Mouse (Mus musculus): ENCODE measurements around the gene Ros1. TPM values are rescaled to one million over a fixed set of nuclear protein-coding genes. Genes with fewer than 3 reads are reported as not detected.
A peak's percentile ranks its signal among the peaks of the same experiment; 100 is the strongest.

The Ros1 gene
- total and polyA plus RNA-seq, 3 experiments: not detected

GRCm38 (mm10) chr10:52165376-52165775 lies 29.7 kb downstream of the Ros1 start:
- Histone ChIP-seq H3K27ac (ENCODE audit: insufficient read depth, low read depth) (no peak overlapping the region), H3K9ac (ENCODE audit: insufficient read depth, low read depth) (no peak overlapping the region), H3K4me1 (ENCODE audit: control insufficient read depth in 1 of 2, insufficient read depth in 2 of 2) (peaks cover 0 to 2% of the 10 kb centered on the region in 2 experiments; a peak in 1 of 4 replicates), H3K79me2 (replicated peaks; ENCODE audit: control insufficient read depth, extremely low read depth, insufficient read depth, poor library complexity, severe bottlenecking) (no peaks in the 10 kb centered on the region), H3K27me3 (replicated peaks) (no peaks in the 10 kb centered on the region), H3K4me3 (replicated peaks in 1 of 3; ENCODE audit: low read depth in 2 of 3, low read length in 2 of 3, poor library complexity in 1 of 3) (no peak overlapping the region), H3K36me3 (replicated peaks in 1 of 2; ENCODE audit: control insufficient read depth in 1 of 2, insufficient read depth in 1 of 2, low read length in 1 of 2) (no peaks in the 10 kb centered on the region), H3K4me2 (ENCODE audit: insufficient read depth, low read depth, poor library complexity, severe bottlenecking) (no peak overlapping the region), H3K9me3 (replicated peaks; ENCODE audit: low read length) (no peaks in the 10 kb centered on the region)
- in situ Hi-C loops (cut with MboI; ENCODE audit: low pct_ligation_motif_present, low pct_unique_long_range_greater_than_20kb, low sequenced_read_pairs): no loop called here
- DNase-seq (ENCODE audit: extremely low read depth): no peak
- dilution Hi-C loops (cut with MboI; ENCODE audit: extremely low pct_ligation_motif_present, extremely low pct_unique_long_range_greater_than_20kb, low sequenced_read_pairs): no loop called here
- TF ChIP-seq MYC (IDR thresholded peaks at IDR 0.05; ENCODE audit: low read depth, low read length) (no peak), MXI1 (IDR thresholded peaks at IDR 0.05; ENCODE audit: low read depth, low read length) (no peak), GABPA (IDR thresholded peaks at IDR 0.05; ENCODE audit: insufficient replicate concordance, low read depth, low read length) (no peak), BHLHE40 (IDR thresholded peaks at IDR 0.05; ENCODE audit: low read depth, low read length) (no peak), NELFE (IDR thresholded peaks at IDR 0.05; ENCODE audit: low read depth, low read length) (no peak), SMC3 (IDR thresholded peaks at IDR 0.05; ENCODE audit: low read depth, low read length) (no peak), UBTF (IDR thresholded peaks at IDR 0.05; ENCODE audit: low read depth, low read length) (no peak)

DNA sequence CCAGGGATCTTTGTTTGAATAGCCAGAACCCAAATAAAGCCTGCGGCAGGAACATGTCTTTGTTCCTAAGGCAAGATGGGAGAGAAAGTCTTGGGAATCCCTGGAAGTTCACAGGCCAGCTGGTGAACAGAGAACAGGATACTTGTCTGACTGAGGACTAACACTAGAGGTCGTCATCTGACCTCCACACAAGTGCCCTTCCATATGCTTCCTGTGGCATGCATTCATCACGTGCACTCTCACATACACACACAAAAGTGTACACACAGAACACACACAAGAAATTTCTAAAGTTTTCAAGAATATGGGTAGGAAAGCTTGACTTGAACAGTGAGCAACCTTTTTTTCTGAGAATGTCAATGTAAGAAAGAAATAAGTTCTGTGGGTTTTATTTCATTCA lies 34.4 kb downstream of the Ros1 start:
- Histone ChIP-seq H3K36me3 (replicated peaks in 1 of 2; ENCODE audit: control insufficient read depth in 1 of 2, insufficient read depth in 1 of 2, low read length in 1 of 2) (no peaks in the 10 kb centered on the region), H3K4me1 (ENCODE audit: control insufficient read depth in 1 of 2, insufficient read depth in 2 of 2) (no peaks in the 10 kb centered on the region), H3K79me2 (replicated peaks; ENCODE audit: control insufficient read depth, extremely low read depth, insufficient read depth, poor library complexity, severe bottlenecking) (no peaks in the 10 kb centered on the region), H3K27ac (ENCODE audit: insufficient read depth, low read depth) (no peak overlapping the region), H3K4me3 (replicated peaks in 1 of 3; ENCODE audit: low read depth in 2 of 3, low read length in 2 of 3, poor library complexity in 1 of 3) (no peak overlapping the region), H3K27me3 (replicated peaks) (no peaks in the 10 kb centered on the region), H3K9ac (ENCODE audit: insufficient read depth, low read depth) (no peak overlapping the region), H3K4me2 (ENCODE audit: insufficient read depth, low read depth, poor library complexity, severe bottlenecking) (no peak overlapping the region), H3K9me3 (replicated peaks; ENCODE audit: low read length) (no peaks in the 10 kb centered on the region)
- in situ Hi-C loops (cut with MboI; ENCODE audit: low pct_ligation_motif_present, low pct_unique_long_range_greater_than_20kb, low sequenced_read_pairs) (no loop called here), dilution Hi-C loops (cut with MboI; ENCODE audit: extremely low pct_ligation_motif_present, extremely low pct_unique_long_range_greater_than_20kb, low sequenced_read_pairs) (no loop called here)
- no peak for TF ChIP-seq RCOR1 (conservative IDR thresholded peaks at IDR 0.05; ENCODE audit: low read depth, low read length)
- no peak for TF ChIP-seq E2F4 (IDR thresholded peaks at IDR 0.05; ENCODE audit: insufficient replicate concordance, low read depth, low read length)
- TF ChIP-seq BHLHE40 (IDR thresholded peaks at IDR 0.05; ENCODE audit: low read depth, low read length): peak; percentile 83
- TF ChIP-seq ZNF384 (IDR thresholded peaks at IDR 0.05; ENCODE audit: low read depth, low read length): no peak
- peak in 1 of 2 experiments; percentile 27; a peak in 1 of 4 replicates for TF ChIP-seq CTCF (conservative IDR thresholded peaks at IDR 0.05 in 1 of 2, IDR thresholded peaks at IDR 0.05 in 1 of 2; ENCODE audit: low read depth in 2 of 2, low read length in 2 of 2)
- no peak for TF ChIP-seq USF2 (conservative IDR thresholded peaks at IDR 0.05; ENCODE audit: low read depth, low read length)
- TF ChIP-seq NRF1 (IDR thresholded peaks at IDR 0.05; ENCODE audit: low read depth, low read length): no peak
- no peak for TF ChIP-seq MEF2A (IDR thresholded peaks at IDR 0.05; ENCODE audit: borderline replicate concordance, low read depth, low read length)
- no peak for TF ChIP-seq CHD2 (IDR thresholded peaks at IDR 0.05; ENCODE audit: low read length)
- TF ChIP-seq HCFC1 (IDR thresholded peaks at IDR 0.05; ENCODE audit: low read depth, low read length): no peak
- TF ChIP-seq RAD21 (IDR thresholded peaks at IDR 0.05; ENCODE audit: low read depth, low read length): no peak; the same call in none of the 2 replicates
- no peak for DNase-seq (ENCODE audit: extremely low read depth)

Measured in CH12.LX (cell line).